Mouse (Mus musculus) CH12.LX (cell line): ENCODE results near the gene Spred2. TPM values are rescaled to one million over a fixed set of nuclear protein-coding genes. Genes with fewer than 3 reads are reported as not detected.

ENCODE experiments used
- DNase-seq: peaks from one replicate; pipeline ENCODE4 v3.0.0-alpha.2; 2013; ENCODE audit errors: extremely low read depth
- H3K27ac ChIP-seq: 2 replicates; pipeline ENCODE4 v1.5.1; 2012; ENCODE audit warnings: low read depth, mild to moderate bottlenecking, control low read depth, moderate library complexity; ENCODE audit not compliant: insufficient read depth
- H3K27me3 ChIP-seq: replicated peaks from 2 replicates; pipeline ENCODE3; 2012; ENCODE audit warnings: inconsistent platforms
- H3K36me3 ChIP-seq, 2 experiments: replicated peaks in 1 of 2; 2 replicates each; pipeline versions ENCODE3 to v1.6.1; 2012; ENCODE audit warnings: inconsistent platforms in 1 of 2, low read length in 1 of 2, mild to moderate bottlenecking in 1 of 2, mixed read lengths in 1 of 2, moderate library complexity in 1 of 2; ENCODE audit not compliant: control insufficient read depth in 1 of 2, insufficient read depth in 1 of 2
- H3K4me1 ChIP-seq, 2 experiments: 2 replicates each; pipeline ENCODE4 v1.6.1; 2012; ENCODE audit warnings: inconsistent platforms in 1 of 2, moderate library complexity in 1 of 2; ENCODE audit not compliant: insufficient read depth in 2 of 2, control insufficient read depth in 1 of 2
- H3K4me2 ChIP-seq: 2 replicates; pipeline ENCODE4 v1.6.1; 2012; ENCODE audit warnings: low read depth, mild to moderate bottlenecking, control low read depth; ENCODE audit not compliant: poor library complexity, insufficient read depth, severe bottlenecking
- H3K4me3 ChIP-seq, 3 experiments: fragments of 150-350 bp in 1 of 3; sonication (generic) in 1 of 3; replicated peaks in 1 of 3; 2 replicates each; pipeline versions ENCODE3 to v1.5.1; 2011 to 2012; ENCODE audit warnings: low read depth in 2 of 3, low read length in 2 of 3, mild to moderate bottlenecking in 2 of 3, moderate library complexity in 2 of 3, control low read depth in 1 of 3, improper control_type of control experiment in 1 of 3, inconsistent platforms in 1 of 3, mixed read lengths in 1 of 3; ENCODE audit not compliant: poor library complexity in 1 of 3
- H3K79me2 ChIP-seq: replicated peaks from 2 replicates; pipeline ENCODE4 v1.6.1; 2012; ENCODE audit warnings: mild to moderate bottlenecking, moderate library complexity; ENCODE audit not compliant: control insufficient read depth, poor library complexity, insufficient read depth, severe bottlenecking; ENCODE audit errors: extremely low read depth
- H3K9ac ChIP-seq: 2 replicates; pipeline ENCODE4 v1.6.1; 2012; ENCODE audit warnings: low read depth, mild to moderate bottlenecking, control low read depth, moderate library complexity; ENCODE audit not compliant: insufficient read depth
- H3K9me3 ChIP-seq: replicated peaks from 2 replicates; pipeline ENCODE3; 2012; ENCODE audit warnings: low read length, inconsistent platforms, mixed read lengths
- CHD1 ChIP-seq: IDR thresholded peaks from 2 replicates; pipeline ENCODE4 v1.6.1; 2012; ENCODE audit warnings: low read depth, low read length, improper control_type of control experiment, inconsistent platforms
- E2F4 ChIP-seq: IDR thresholded peaks from 2 replicates; pipeline ENCODE4 v1.6.1; 2011; ENCODE audit warnings: low read depth, low read length, improper control_type of control experiment; ENCODE audit not compliant: insufficient replicate concordance
- EP300 ChIP-seq: IDR thresholded peaks from 2 replicates; pipeline ENCODE4 v1.6.1; 2011; ENCODE audit warnings: low read length, improper control_type of control experiment
- GABPA ChIP-seq: IDR thresholded peaks from 2 replicates; pipeline ENCODE4 v1.6.1; 2012; ENCODE audit warnings: low read depth, low read length, improper control_type of control experiment, inconsistent platforms; ENCODE audit not compliant: insufficient replicate concordance
- IRF4 ChIP-seq: IDR thresholded peaks from 2 replicates; pipeline ENCODE4 v1.6.1; 2014; ENCODE audit warnings: low read depth, mild to moderate bottlenecking, inconsistent platforms, low read length, improper control_type of control experiment
- JUN ChIP-seq: IDR thresholded peaks from 2 replicates; pipeline ENCODE4 v1.6.1; 2011; ENCODE audit warnings: low read depth, mild to moderate bottlenecking, low read length, improper control_type of control experiment, moderate library complexity; ENCODE audit not compliant: insufficient read depth
- JUND ChIP-seq: conservative IDR thresholded peaks from 2 replicates; pipeline ENCODE4 v1.6.1; 2011; ENCODE audit warnings: low read depth, low read length, improper control_type of control experiment
- MAFK ChIP-seq: IDR thresholded peaks from 2 replicates; pipeline ENCODE4 v1.6.1; 2011; ENCODE audit warnings: low read length, improper control_type of control experiment; ENCODE audit not compliant: insufficient replicate concordance
- MAX ChIP-seq: IDR thresholded peaks from 2 replicates; pipeline ENCODE4 v1.6.1; 2011; ENCODE audit warnings: low read length, improper control_type of control experiment
- MAZ ChIP-seq: IDR thresholded peaks from 2 replicates; pipeline ENCODE4 v1.6.1; 2012; ENCODE audit warnings: low read depth, mild to moderate bottlenecking, inconsistent platforms, low read length, improper control_type of control experiment, moderate library complexity
- MEF2A ChIP-seq: IDR thresholded peaks from 2 replicates; pipeline ENCODE4 v1.6.1; 2014; ENCODE audit warnings: low read depth, mild to moderate bottlenecking, inconsistent platforms, low read length, improper control_type of control experiment, borderline replicate concordance
- MYC ChIP-seq: IDR thresholded peaks from 2 replicates; pipeline ENCODE4 v1.6.1; 2011; ENCODE audit warnings: low read depth, mild to moderate bottlenecking, improper control_type of control experiment, low read length
- NELFE ChIP-seq: IDR thresholded peaks from 2 replicates; pipeline ENCODE4 v1.6.1; 2011; ENCODE audit warnings: low read depth, low read length, improper control_type of control experiment
- NRF1 ChIP-seq: IDR thresholded peaks from 2 replicates; pipeline ENCODE4 v1.6.1; 2014; ENCODE audit warnings: low read depth, mild to moderate bottlenecking, inconsistent platforms, low read length, improper control_type of control experiment, moderate library complexity
- PAX5 ChIP-seq: IDR thresholded peaks from 2 replicates; pipeline ENCODE4 v1.6.1; 2012; ENCODE audit warnings: low read length, inconsistent platforms, mixed read lengths
- POLR2AphosphoS2 ChIP-seq: IDR thresholded peaks from 2 replicates; pipeline ENCODE4 v1.6.1; 2011; ENCODE audit warnings: low read depth, low read length, improper control_type of control experiment
- RAD21 ChIP-seq: IDR thresholded peaks from 2 replicates; pipeline ENCODE4 v1.6.1; 2011; ENCODE audit warnings: low read depth, mild to moderate bottlenecking, low read length, improper control_type of control experiment, moderate library complexity
- RCOR1 ChIP-seq: conservative IDR thresholded peaks from 2 replicates; pipeline ENCODE4 v1.6.1; 2012; ENCODE audit warnings: low read depth, mild to moderate bottlenecking, inconsistent platforms, low read length, improper control_type of control experiment
- TBP ChIP-seq: conservative IDR thresholded peaks from 2 replicates; pipeline ENCODE4 v1.6.1; 2011; ENCODE audit warnings: low read depth, low read length, improper control_type of control experiment
- TCF12 ChIP-seq: IDR thresholded peaks from 2 replicates; pipeline ENCODE4 v1.6.1; 2014; ENCODE audit warnings: low read depth, mild to moderate bottlenecking, inconsistent platforms, low read length, improper control_type of control experiment
- USF2 ChIP-seq: conservative IDR thresholded peaks from 2 replicates; pipeline ENCODE4 v1.6.1; 2011; ENCODE audit warnings: low read depth, low read length, improper control_type of control experiment
- ZC3H11A ChIP-seq: IDR thresholded peaks from 2 replicates; pipeline ENCODE4 v1.6.1; 2012; ENCODE audit warnings: low read depth, mild to moderate bottlenecking, inconsistent platforms, low read length, improper control_type of control experiment
- ZKSCAN1 ChIP-seq: IDR thresholded peaks from 2 replicates; pipeline ENCODE4 v1.6.1; 2012; ENCODE audit warnings: low read depth, inconsistent platforms, low read length, improper control_type of control experiment, borderline replicate concordance
- ZNF384 ChIP-seq: IDR thresholded peaks from 2 replicates; pipeline ENCODE4 v1.6.1; 2012; ENCODE audit warnings: low read depth, low read length, improper control_type of control experiment, inconsistent platforms
- dilution Hi-C: fragments of 300-500 bp; cut with MboI; formaldehyde crosslinking; loops from 2 replicates; pipeline ENCODE4 v1.14.3; 2020; ENCODE audit warnings: low sequenced_read_pairs; ENCODE audit not compliant: extremely low pct_unique_long_range_greater_than_20kb, extremely low pct_ligation_motif_present
- in situ Hi-C: fragments of 300-500 bp; cut with MboI; formaldehyde crosslinking; loops from 3 replicates; pipeline ENCODE4 v1.14.3; 2019; ENCODE audit warnings: low sequenced_read_pairs, low pct_ligation_motif_present, low pct_unique_long_range_greater_than_20kb, mixed read lengths
- polyA plus RNA-seq: library from polyadenylated mRNA; unstranded; fragments of >175 nt; gene quantifications from 2 replicates; pipeline ENCODE4 v1.2.1, GENCODE M21; 2012; ENCODE audit warnings: low read depth; ENCODE audit not compliant: insufficient read length
- total RNA-seq, 2 experiments: library from RNA; depleted of rRNA; stranded (reverse); fragments of 300-350 nt in 1 of 2; fragments of >200 nt in 1 of 2; gene quantifications; 2 replicates each; pipeline ENCODE4 v1.2.3; 2012 to 2014

Spred2 gene
- total and polyA plus RNA-seq, 3 experiments: 1.4 to 15.8 (median 4.2) TPM

- TF ChIP-seq GABPA (no peak), RCOR1 (peak; percentile 75; the same call in 1 of the 2 replicates), ZNF384 (peak; percentile 80), JUND (no peak), MAFK (peak; percentile 63; the same call in 1 of the 2 replicates), E2F4 (no peak), MYC (0 out of 2 replicates have a peak, but pooled peaks have one; percentile 14), ZC3H11A (peak; percentile 80), TCF12 (peak; percentile 71)
- TF ChIP-seq, all 38 proteins: peak for 27
These were observed 4.1 kb upstream of the Spred2 start (continued) for GRCm38 (mm10) chr11:19919785-19920671.

GRCm38 (mm10) chr11:19921723-19922122 lies 2.5 kb upstream of the Spred2 start:
- Histone ChIP-seq H3K4me3 (no peak overlapping the region), H3K4me1 (peaks cover 3 to 48% of the 10 kb centered on the region in 2 experiments), H3K27me3 (peaks cover 2% of the 10 kb centered on the region), H3K4me2 (no peak overlapping the region), H3K27ac (no peak overlapping the region), H3K9me3 (no peaks in the 10 kb centered on the region), H3K79me2 (peaks cover 4% of the 10 kb centered on the region), H3K36me3 (no peaks in the 10 kb centered on the region), H3K9ac (no peak overlapping the region)
- in situ Hi-C loops: loop anchor here (5.0 to 10.0 kb wide), 4 partner anchors 56 to 153 kb away; no protein-coding TSS in a partner anchor
- dilution Hi-C loops: no loop called here
- TF ChIP-seq JUN (no peak), RCOR1 (no peak), ZNF384 (peak; percentile 88), MAFK (no peak)
- no peak for DNase-seq

GRCm38 (mm10) chr11:19922208-19922607 lies 2.0 kb upstream of the Spred2 start:
- peak overlapping the region; percentile 29 for H3K4me2 ChIP-seq
- no peaks in the 10 kb centered on the region for H3K36me3 ChIP-seq
- no peak overlapping the region for H3K4me3 ChIP-seq
- H3K27ac ChIP-seq: no peak overlapping the region
- peaks cover 7 to 53% of the 10 kb centered on the region in 2 experiments for H3K4me1 ChIP-seq
- in situ Hi-C loops (loop anchor here (5.0 to 10.0 kb wide), 4 partner anchors 55 to 153 kb away; no protein-coding TSS in a partner anchor), dilution Hi-C loops (no loop called here)
- peaks cover 8% of the 10 kb centered on the region for H3K79me2 ChIP-seq
- DNase-seq: peak; percentile 67
- peaks cover 2% of the 10 kb centered on the region for H3K27me3 ChIP-seq
- no peaks in the 10 kb centered on the region for H3K9me3 ChIP-seq
- no peak overlapping the region for H3K9ac ChIP-seq
- no peak for TF ChIP-seq NRF1
- peak; percentile 95 for TF ChIP-seq IRF4
- TF ChIP-seq ZNF384: 0 out of 2 replicates have a peak, but pooled peaks have one; percentile 4
- TF ChIP-seq JUND: peak; percentile 95
- no peak for TF ChIP-seq ZC3H11A
- no peak for TF ChIP-seq ZKSCAN1
- 0 out of 2 replicates have a peak, but pooled peaks have one; percentile 55 for TF ChIP-seq E2F4
- peak; percentile 93 for TF ChIP-seq MAFK
- peak; percentile 95 for TF ChIP-seq EP300
- TF ChIP-seq MEF2A: peak; percentile 81
- peak; percentile 89; the same call in 1 of the 2 replicates for TF ChIP-seq MYC
- no peak; the same call in none of the 2 replicates for TF ChIP-seq RAD21
- no peak for TF ChIP-seq NELFE
- TF ChIP-seq PAX5: no peak
- TF ChIP-seq POLR2AphosphoS2: no peak
- peak; percentile 59; the same call in 1 of the 2 replicates for TF ChIP-seq TCF12
- TF ChIP-seq MAZ: peak; percentile 90
- TF ChIP-seq MAX: peak; percentile 83
- no peak for TF ChIP-seq USF2
- no peak for TF ChIP-seq CHD1
- no peak for TF ChIP-seq TBP
